Mouse (Mus musculus): ENCODE results near the gene Aox3.

GRCm38 (mm10) chr1:58101531-58102146, 11.3 kb upstream of the Aox3 start:
- TF ChIP-seq CTCF (IDR thresholded peaks at IDR 0.05; ENCODE audit: low read depth, low read length) (no peak), POLR2A (IDR thresholded peaks at IDR 0.05; ENCODE audit: insufficient read depth, low read length) (no peak), EP300 (IDR thresholded peaks at IDR 0.05; ENCODE audit: insufficient read depth, low read depth, low read length) (no peak)

All from ES-Bruce4 (cell line).